In genomic region chr7:92811667-92812279, GRCm38 (mm10) we compare ENCODE assay signal across 18 mouse cellular contexts.
DNase-seq lines count a peak whose midpoint lies in the region; ATAC-seq and TF ChIP-seq lines count a peak whose summit lies in the region.
"Had no signal": no experiment of that assay in that cellular context is flagged by ENCODE, and none has a peak within 500 bp of the region (broad histone marks: within the 10 kb centered on the region; RNA-seq: fewer than 3 reads in every experiment).

No protein-coding gene starts in this region.

- H3K27ac ChIP-seq in forebrain, embryonic 11.5 days (ENCODE audit: low read depth, low read length): no peak overlapping the region
- H3K27ac ChIP-seq in forebrain, postnatal 0 days (ENCODE audit: low read depth, low read length): no peak overlapping the region
- no peak overlapping the region for H3K27ac ChIP-seq in neural tube, embryonic 12.5 days
- H3K27ac ChIP-seq in intestine, embryonic 16.5 days (ENCODE audit: low read length): no peak overlapping the region
- H3K27ac ChIP-seq in neural tube, embryonic 15.5 days (replicated peaks): no peak overlapping the region
- H3K27ac ChIP-seq: embryonic facial prominence, embryonic 10.5 days; heart, embryonic 15.5 days; kidney, embryonic 15.5 days; limb, embryonic 13.5 days; liver, embryonic 15.5 days; midbrain, embryonic 12.5 days had no signal

- H3K27me3 ChIP-seq in forebrain, embryonic 11.5 days (ENCODE audit: control insufficient read depth, insufficient read depth, low read length): no peaks in the 10 kb centered on the region
- no peaks in the 10 kb centered on the region for H3K27me3 ChIP-seq in forebrain, postnatal 0 days (ENCODE audit: insufficient read depth, low read length)
- no peaks in the 10 kb centered on the region for H3K27me3 ChIP-seq in neural tube, embryonic 12.5 days (replicated peaks)
- H3K27me3 ChIP-seq in intestine, embryonic 16.5 days (replicated peaks; ENCODE audit: control insufficient read depth, insufficient read depth, low read length): no peaks in the 10 kb centered on the region
- H3K27me3 ChIP-seq in neural tube, embryonic 15.5 days (replicated peaks): no peaks in the 10 kb centered on the region
- H3K27me3 ChIP-seq: heart, embryonic 15.5 days; kidney, embryonic 15.5 days; limb, embryonic 13.5 days; liver, embryonic 15.5 days; midbrain, embryonic 12.5 days had no signal

- 87% methylated on average over 7 of the region's 7 CpGs for WGBS in forebrain, embryonic 11.5 days
- 60% methylated on average over 7 of the region's 7 CpGs for WGBS in forebrain, postnatal 0 days
- 80% methylated on average over 7 of the region's 7 CpGs for WGBS in neural tube, embryonic 12.5 days
- 75% methylated on average over 7 of the region's 7 CpGs for WGBS in intestine, embryonic 16.5 days
- 49% methylated on average over 7 of the region's 7 CpGs for WGBS in neural tube, embryonic 15.5 days

- no peak for ATAC-seq in forebrain, embryonic 11.5 days (replicated peaks; ENCODE audit: low FRiP score)
- no peak for ATAC-seq in forebrain, postnatal 0 days
- 0 out of 2 replicates have a peak, but pooled peaks have one; percentile 55 for ATAC-seq in neural tube, embryonic 12.5 days (ENCODE audit: low FRiP score, low read depth)
- ATAC-seq in intestine, embryonic 16.5 days: peak; percentile 61
- peak; percentile 33; the same call in 1 of the 2 replicates for ATAC-seq in neural tube, embryonic 15.5 days (ENCODE audit: low FRiP score)

- H3K9me3 ChIP-seq in forebrain, embryonic 11.5 days (ENCODE audit: control insufficient read depth, low read length): no peaks in the 10 kb centered on the region
- no peaks in the 10 kb centered on the region for H3K9me3 ChIP-seq in forebrain, postnatal 0 days (ENCODE audit: low read length)
- no peaks in the 10 kb centered on the region for H3K9me3 ChIP-seq in neural tube, embryonic 12.5 days
- H3K9me3 ChIP-seq in intestine, embryonic 16.5 days (ENCODE audit: control insufficient read depth, low read length): no peaks in the 10 kb centered on the region
- H3K9me3 ChIP-seq in neural tube, embryonic 15.5 days (replicated peaks): no peaks in the 10 kb centered on the region
- H3K9me3 ChIP-seq: embryonic facial prominence, embryonic 10.5 days; heart, embryonic 15.5 days; kidney, embryonic 15.5 days; limb, embryonic 13.5 days; liver, embryonic 15.5 days; midbrain, embryonic 12.5 days had no signal

- H3K4me1 ChIP-seq in forebrain, embryonic 11.5 days (replicated peaks; ENCODE audit: control insufficient read depth, insufficient read depth, low read length): no peaks in the 10 kb centered on the region
- H3K4me1 ChIP-seq in forebrain, postnatal 0 days (ENCODE audit: insufficient read depth): no peaks in the 10 kb centered on the region
- H3K4me1 ChIP-seq in neural tube, embryonic 12.5 days: no peaks in the 10 kb centered on the region
- H3K4me1 ChIP-seq in intestine, embryonic 16.5 days (ENCODE audit: control insufficient read depth, insufficient read depth, low read length): peaks cover 1% of the 10 kb centered on the region; the same call in 1 of the 2 replicates
- H3K4me1 ChIP-seq in neural tube, embryonic 15.5 days: peaks cover 12% of the 10 kb centered on the region
- H3K4me1 ChIP-seq: heart, embryonic 15.5 days; liver, embryonic 15.5 days; midbrain, embryonic 12.5 days had no signal

- H3K4me2 ChIP-seq in forebrain, embryonic 11.5 days (ENCODE audit: low read depth, low read length, severe bottlenecking): no peak overlapping the region
- H3K4me2 ChIP-seq in forebrain, postnatal 0 days (ENCODE audit: low read depth): no peak overlapping the region
- H3K4me2 ChIP-seq in neural tube, embryonic 12.5 days (replicated peaks): no peak overlapping the region
- no peak overlapping the region for H3K4me2 ChIP-seq in intestine, embryonic 16.5 days (ENCODE audit: low read depth, low read length)
- H3K4me2 ChIP-seq in neural tube, embryonic 15.5 days: no peak overlapping the region
- H3K4me2 ChIP-seq: heart, embryonic 15.5 days; kidney, embryonic 15.5 days; limb, embryonic 13.5 days; liver, embryonic 15.5 days; midbrain, embryonic 12.5 days had no signal

- no peak overlapping the region for H3K9ac ChIP-seq in forebrain, embryonic 11.5 days (ENCODE audit: low read length)
- no peak overlapping the region for H3K9ac ChIP-seq in forebrain, postnatal 0 days
- no peak overlapping the region for H3K9ac ChIP-seq in neural tube, embryonic 12.5 days
- H3K9ac ChIP-seq in intestine, embryonic 16.5 days (ENCODE audit: low read depth, low read length): no peak overlapping the region
- no peak overlapping the region for H3K9ac ChIP-seq in neural tube, embryonic 15.5 days (replicated peaks)
- H3K9ac ChIP-seq: heart, embryonic 15.5 days; kidney, embryonic 15.5 days; limb, embryonic 13.5 days; liver, embryonic 15.5 days; midbrain, embryonic 12.5 days had no signal

- H3K36me3 ChIP-seq in forebrain, embryonic 11.5 days (ENCODE audit: control insufficient read depth, insufficient read depth, low read length): no peaks in the 10 kb centered on the region
- no peaks in the 10 kb centered on the region for H3K36me3 ChIP-seq in forebrain, postnatal 0 days (ENCODE audit: insufficient read depth)
- no peaks in the 10 kb centered on the region for H3K36me3 ChIP-seq in neural tube, embryonic 12.5 days
- no peaks in the 10 kb centered on the region for H3K36me3 ChIP-seq in intestine, embryonic 16.5 days (ENCODE audit: control insufficient read depth, insufficient read depth, low read length)
- H3K36me3 ChIP-seq in neural tube, embryonic 15.5 days: no peaks in the 10 kb centered on the region
- H3K36me3 ChIP-seq: embryonic facial prominence, embryonic 10.5 days; heart, embryonic 15.5 days; kidney, embryonic 15.5 days; limb, embryonic 13.5 days; liver, embryonic 15.5 days; midbrain, embryonic 12.5 days had no signal

- H3K4me3 ChIP-seq in forebrain, embryonic 11.5 days (ENCODE audit: low read depth, low read length): no peak overlapping the region
- H3K4me3 ChIP-seq in forebrain, postnatal 0 days (ENCODE audit: low read depth, low read length): no peak overlapping the region
- no peak overlapping the region for H3K4me3 ChIP-seq in neural tube, embryonic 12.5 days
- no peak overlapping the region for H3K4me3 ChIP-seq in intestine, embryonic 16.5 days (ENCODE audit: low read length)
- H3K4me3 ChIP-seq in neural tube, embryonic 15.5 days (replicated peaks): no peak overlapping the region
- H3K4me3 ChIP-seq: embryonic facial prominence, embryonic 10.5 days; heart, embryonic 15.5 days; kidney, embryonic 15.5 days; limb, embryonic 13.5 days; liver, embryonic 15.5 days; midbrain, embryonic 12.5 days had no signal

- peak; percentile 5 for DNase-seq in forebrain, embryonic 11.5 days (ENCODE audit: low spot score)
- no peak for DNase-seq in forebrain, postnatal 0 days
- DNase-seq in neural tube, embryonic 10.5 days (ENCODE audit: extremely low spot score, low spot score): no peak
- DNase-seq in kidney, postnatal 36 days: no peak
- no peak for DNase-seq in thymus, adult 18-20 months
- DNase-seq: adrenal gland, adult 8-10 months; B cell, adult 2 months; cerebellum, postnatal 14 days; right cerebral cortex, postnatal 14 days had no signal

- no peak for TF ChIP-seq CTCF in forebrain, postnatal 0 days (IDR thresholded peaks at IDR 0.05; ENCODE audit: low read depth)

Comparison
In these comparisons a context has a peak if more than half of its experiments do, and no peak if none do; other contexts are left out.
1. ATAC-seq: peak in neural tube, embryonic 12.5 days (single experiment), intestine, embryonic 16.5 days (single experiment) and neural tube, embryonic 15.5 days (single experiment); none in forebrain, embryonic 11.5 days (single experiment) and forebrain, postnatal 0 days (single experiment).